Mouse (Mus musculus) common myeloid progenitor, adult 5-6 weeks (primary cell): Measurements from ENCODE around the gene Baat. TPM values are rescaled to one million over a fixed set of nuclear protein-coding genes. Genes with fewer than 3 reads are reported as not detected.
"Not testable (repeated sequence)": the region's sequence is repeated elsewhere in the genome, so short reads cannot be mapped to it uniquely, and the experiment has no call there.

Experiments
- ATAC-seq: replicated peaks from 2 replicates; pipeline ENCODE4 v1.8.0; 2016; ENCODE audit warnings: low read depth, mild to moderate bottlenecking, moderate TSS enrichment, inconsistent platforms; ENCODE audit not compliant: poor library complexity, severe bottlenecking
- total RNA-seq: library from RNA; stranded (forward); fragments of 200-1000, 187-1606 nt; gene quantifications from 2 replicates; pipeline ENCODE4 v1.2.3, GENCODE M21; 2017

Gene Baat
- not detected in 2 replicates for total RNA-seq

GRCm38 (mm10) chr4:49506386-49506785 lies at the start of gene Baat:
Gene Baat, minus strand, starts transcription at chr4:49506557.
- ATAC-seq = no peak

GRCm38 (mm10) chr4:49553380-49553779 lies 47.0 kb upstream of the Baat start:
- ATAC-seq = no peak

- ATAC-seq = no peak
These were observed 43.0 kb upstream of the Baat start, which contains the start of gene Aldob for GRCm38 (mm10) chr4:49549383-49549782. Gene Aldob, minus strand, starts transcription at chr4:49549546.

GRCm38 (mm10) chr4:49547544-49548219 lies 41.3 kb upstream of the Baat start:
- no peak for ATAC-seq

- no peak for ATAC-seq
These were observed 40.7 kb upstream of the Baat start for GRCm38 (mm10) chr4:49546873-49547543.

- ATAC-seq = no peak
These were observed 39.7 kb upstream of the Baat start for GRCm38 (mm10) chr4:49546026-49546425.

- no peak for ATAC-seq
These were observed 34.6 kb upstream of the Baat start for GRCm38 (mm10) chr4:49540966-49541365.

- no peak for ATAC-seq
These were observed 33.3 kb upstream of the Baat start for GRCm38 (mm10) chr4:49539665-49540064.

GRCm38 (mm10) chr4:49536671-49537070 lies 30.3 kb upstream of the Baat start:
- no peak for ATAC-seq

GRCm38 (mm10) chr4:49535675-49536294 lies 29.4 kb upstream of the Baat start:
- ATAC-seq = no peak

- ATAC-seq = no peak
These were observed 28.7 kb upstream of the Baat start for GRCm38 (mm10) chr4:49535036-49535435.

- no peak for ATAC-seq
These were observed 16.2 kb upstream of the Baat start for GRCm38 (mm10) chr4:49522576-49522975.

- ATAC-seq = peak; percentile 51
These were observed 15.0 kb upstream of the Baat start for GRCm38 (mm10) chr4:49521346-49521745.

GRCm38 (mm10) chr4:49520572-49521340 lies 14.4 kb upstream of the Baat start, which contains the start of the genes Mrpl50 and Zfp189:
Gene Mrpl50, minus strand, starts transcription at chr4:49521093.
Gene Zfp189, plus strand, starts transcription at chr4:49521176.
- ATAC-seq = peak; percentile 96

GRCm38 (mm10) chr4:49519476-49519875 lies 13.1 kb upstream of the Baat start:
- ATAC-seq = no peak

GRCm38 (mm10) chr4:49514441-49514840 lies 8.1 kb upstream of the Baat start:
- no peak for ATAC-seq

GRCm38 (mm10) chr4:49512636-49513035 lies 6.3 kb upstream of the Baat start:
- no peak for ATAC-seq

- not testable (repeated sequence) for ATAC-seq
These were observed 4.0 kb upstream of the Baat start for GRCm38 (mm10) chr4:49510236-49510835.

- ATAC-seq = no peak
These were observed 2.8 kb upstream of the Baat start for GRCm38 (mm10) chr4:49509183-49509582.

GRCm38 (mm10) chr4:49503563-49503962 lies 2.8 kb downstream of the Baat start:
- no peak for ATAC-seq
